Mouse (Mus musculus) cerebellum, adult 11-12 months (tissue): Measurements from ENCODE around the gene Ikzf3.
A peak's percentile ranks its signal among the peaks of the same experiment; 100 is the strongest.

Experiments used
- DNase-seq: peaks from one replicate; pipeline ENCODE4 v3.0.0; 2022

The Ikzf3 gene

GRCm38 (mm10) chr11:98443688-98444087, 102.1 kb downstream of the Ikzf3 start:
- DNase-seq, result no peak

- DNase-seq, result peak; percentile 94
Measured at GRCm38 (mm10) chr11:98438331-98439158, 107.3 kb downstream of the Ikzf3 start, which contains the start of gene Mien1. Mien1 (minus strand) TSS chr11:98438991.

GRCm38 (mm10) chr11:98437441-98437840, 108.4 kb downstream of the Ikzf3 start:
- DNase-seq, result peak; percentile 49

DNA sequence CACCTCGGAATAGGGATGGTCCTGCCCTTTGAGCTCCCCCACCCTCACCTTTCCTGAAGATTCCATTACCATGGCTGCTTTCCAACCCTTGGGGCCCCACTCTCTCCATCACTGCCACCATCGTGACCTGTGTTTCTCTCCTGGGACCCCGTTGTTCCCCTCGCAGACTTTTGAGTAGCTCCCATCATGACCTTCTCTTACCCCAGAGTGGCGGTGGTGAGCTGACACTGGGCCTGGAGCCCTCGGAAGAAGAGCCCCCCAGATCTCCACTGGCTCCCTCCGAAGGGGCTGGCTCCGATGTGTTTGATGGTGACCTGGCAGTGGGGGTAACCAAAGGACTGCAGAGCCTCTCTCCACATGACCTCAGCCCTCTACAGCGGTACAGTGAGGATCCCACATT, 110.1 kb downstream of the Ikzf3 start:
- DNase-seq, result no peak

DNA sequence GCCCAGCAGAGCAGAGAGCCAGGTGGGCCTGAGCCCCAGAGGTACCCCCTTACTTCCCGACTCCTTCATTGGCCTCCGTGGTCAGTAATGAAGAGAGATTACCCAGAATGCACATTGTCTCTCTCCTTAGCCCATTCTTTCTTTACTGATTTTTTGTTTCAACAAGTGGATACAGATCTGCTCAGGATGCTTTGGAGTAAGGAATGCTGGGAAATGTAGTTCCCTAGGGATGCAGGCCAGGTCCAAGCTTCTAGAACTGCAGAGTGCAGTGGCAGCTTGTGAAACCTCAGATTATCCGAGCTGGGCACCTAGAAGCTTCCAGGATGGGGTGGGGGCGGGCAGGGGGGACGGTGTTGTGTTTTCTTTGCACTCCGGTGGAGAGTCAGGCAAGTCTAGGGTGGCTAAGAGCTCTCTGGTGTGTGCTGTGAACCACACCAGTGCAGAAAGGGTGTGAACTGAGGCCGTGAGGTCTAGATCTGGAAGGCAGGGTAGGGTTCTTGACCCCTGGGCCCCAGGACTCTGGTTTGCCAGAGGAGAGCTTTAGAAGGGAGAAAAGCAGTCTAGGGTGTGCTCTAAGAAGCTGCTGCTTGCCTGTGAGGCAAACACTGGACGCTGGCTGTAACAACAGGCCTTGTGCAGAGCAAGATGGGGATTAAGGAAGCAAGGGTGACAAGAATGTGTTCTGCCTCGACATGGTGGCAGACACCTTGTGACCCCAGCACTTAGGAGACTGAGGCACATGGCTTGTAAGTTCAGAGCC, 113.9 kb downstream of the Ikzf3 start:
- no peak for DNase-seq

DNA sequence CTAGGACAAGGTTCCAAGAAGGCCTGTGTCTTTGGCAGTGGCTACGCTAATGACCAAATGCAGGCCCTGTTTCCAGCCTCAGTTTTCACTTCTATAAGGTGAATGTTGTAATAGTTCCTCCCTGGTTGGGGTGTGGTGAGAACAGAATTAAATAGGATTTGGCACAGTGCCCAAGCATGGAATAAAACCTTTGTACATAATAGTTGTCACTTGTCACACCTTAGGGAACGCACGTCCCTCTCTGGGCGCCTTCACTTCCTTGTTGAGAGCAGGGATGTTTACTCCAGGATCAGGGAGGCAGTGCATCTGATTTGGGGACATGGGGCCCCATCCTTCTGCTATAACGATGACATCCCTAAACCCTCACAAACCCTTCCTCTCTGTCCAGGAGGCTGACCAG, 117.4 kb downstream of the Ikzf3 start:
- DNase-seq, result no peak

DNA sequence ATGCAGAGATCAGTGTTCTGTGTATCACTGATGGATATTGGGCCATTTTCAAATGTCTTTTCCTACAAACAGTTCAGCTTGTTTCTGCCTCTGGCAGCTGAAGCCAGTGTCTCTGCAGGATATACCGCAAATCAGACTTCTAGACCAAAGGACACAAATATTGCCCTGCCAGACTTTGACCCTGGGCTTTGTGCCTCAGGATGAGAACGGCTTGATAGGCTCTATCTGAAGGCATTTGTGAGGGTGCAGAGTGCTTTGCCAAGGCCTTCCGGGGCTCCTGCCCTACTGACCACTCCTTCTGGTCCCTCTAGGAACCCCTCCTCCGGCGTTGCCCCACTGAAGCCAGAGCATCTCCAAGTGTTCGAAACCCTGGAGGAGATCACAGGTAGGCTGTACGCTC, 119.2 kb downstream of the Ikzf3 start:
- DNase-seq, result no peak

DNA sequence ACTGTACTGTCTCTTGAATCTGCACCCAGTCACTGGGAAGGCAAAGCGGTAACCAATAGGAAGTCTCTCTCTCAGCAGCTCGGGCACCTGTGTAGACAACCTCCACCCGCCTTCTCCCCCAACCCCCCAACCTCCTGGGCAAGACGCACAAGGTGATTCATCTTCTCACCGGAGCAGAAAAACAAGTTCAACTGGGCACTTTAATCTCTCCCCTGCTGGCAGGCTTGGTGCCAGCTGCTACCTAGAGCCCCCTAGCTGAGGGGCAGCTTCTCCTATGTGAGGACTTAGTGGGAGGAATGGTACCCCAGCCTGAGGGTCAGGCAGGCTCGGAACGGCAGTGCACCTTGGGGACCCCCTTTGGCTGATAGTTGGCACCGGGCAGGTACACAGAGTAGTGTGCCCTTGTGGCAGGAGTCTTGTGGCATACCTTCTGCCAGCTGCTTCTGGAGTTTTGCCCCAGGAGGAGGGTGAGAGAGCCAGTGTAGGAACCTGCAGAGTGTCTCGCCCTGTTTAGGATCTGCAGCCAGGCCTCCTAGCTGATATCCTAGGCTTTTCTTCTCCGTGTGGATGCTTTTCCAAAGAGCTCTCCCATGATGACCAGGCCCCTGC, 126.8 kb downstream of the Ikzf3 start:
- DNase-seq, result no peak

DNA sequence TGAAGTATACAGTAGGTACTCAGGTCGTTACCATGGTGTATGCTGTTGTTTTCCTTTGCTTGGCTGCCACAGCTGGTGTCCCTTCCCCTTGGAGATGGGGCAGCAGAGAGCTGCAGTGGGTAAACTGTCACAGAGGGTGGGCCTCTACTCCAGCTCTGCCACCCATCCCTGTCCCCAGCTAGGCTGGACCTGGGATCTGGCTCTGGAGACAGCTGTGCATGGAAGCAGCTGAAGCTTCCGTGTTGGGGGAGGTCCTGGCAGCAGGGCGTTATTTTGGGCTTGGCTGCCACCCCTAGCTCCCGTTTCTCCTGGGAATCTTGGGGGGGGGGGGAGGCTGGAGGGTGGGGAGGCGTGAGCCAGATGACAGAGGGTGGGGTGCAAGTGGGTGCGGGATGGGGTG, 127.6 kb downstream of the Ikzf3 start:
- DNase-seq, result no peak

DNA sequence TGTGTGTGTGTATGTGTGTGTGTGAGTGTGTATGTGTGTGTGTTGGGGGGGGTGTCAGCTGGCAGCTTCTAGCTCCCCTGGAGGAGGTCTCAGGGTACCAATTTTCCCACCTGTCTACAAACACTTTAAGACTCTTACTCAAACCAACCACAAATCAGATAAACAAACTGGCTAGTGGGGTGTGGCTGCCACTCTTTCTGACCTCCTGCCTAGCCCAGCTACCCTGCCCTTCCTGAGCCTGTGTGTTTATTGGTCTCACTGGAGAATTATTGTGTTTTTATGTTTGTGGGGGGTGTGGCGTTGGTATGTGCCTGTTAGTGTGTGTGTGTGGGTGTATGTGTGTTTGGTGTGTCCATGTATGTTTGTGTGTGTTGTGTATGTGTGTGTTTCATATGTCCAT, 128.8 kb downstream of the Ikzf3 start:
- no peak for DNase-seq
